Mouse (Mus musculus) heart, embryonic 14.5 days (tissue): ENCODE measurements around the gene Hmox2. TPM values are rescaled to one million over a fixed set of nuclear protein-coding genes. Genes with fewer than 3 reads are reported as not detected.

ENCODE experiments used
- ATAC-seq: fragments of 200-750 bp; cut with Nextera tagmentation; 2 replicates; pipeline ENCODE4 v1.8.0; 2017; ENCODE audit warnings: low read depth, moderate TSS enrichment; ENCODE audit not compliant: insufficient number of reproducible peaks, insufficient read depth, low FRiP score
- H3K27ac ChIP-seq, 2 experiments: fragments of 200-500 bp in 1 of 2; fragments of 300-500 bp in 1 of 2; sonication (generic) in 1 of 2; replicated peaks in 1 of 2; 2 replicates each; pipeline ENCODE4 v1.5.1; 2012 to 2014; ENCODE audit warnings: low read depth in 2 of 2, low read length in 2 of 2, control low read depth in 1 of 2, mild to moderate bottlenecking in 1 of 2, mixed read lengths in 1 of 2; ENCODE audit not compliant: control insufficient read depth in 1 of 2, insufficient read depth in 1 of 2
- H3K27me3 ChIP-seq: fragments of 300-500 bp; sonication (generic); 2 replicates; pipeline ENCODE4 v1.6.1; 2014; ENCODE audit warnings: mild to moderate bottlenecking, low read length, control low read depth; ENCODE audit not compliant: control insufficient read depth, insufficient read depth
- H3K36me3 ChIP-seq: fragments of 300-500 bp; sonication (generic); 2 replicates; pipeline ENCODE4 v1.6.1; 2014; ENCODE audit warnings: mild to moderate bottlenecking, control low read depth, low read length, mixed read lengths; ENCODE audit not compliant: control insufficient read depth, insufficient read depth
- H3K4me1 ChIP-seq, 2 experiments: fragments of 200-500 bp in 1 of 2; fragments of 300-500 bp in 1 of 2; sonication (generic) in 1 of 2; 2 replicates each; pipeline ENCODE4 v1.6.1; 2012 to 2014; ENCODE audit warnings: low read length in 2 of 2, control low read depth in 1 of 2, mixed read lengths in 1 of 2; ENCODE audit not compliant: control insufficient read depth in 2 of 2, insufficient read depth in 2 of 2
- H3K4me2 ChIP-seq: fragments of 300-500 bp; sonication (generic); 2 replicates; pipeline ENCODE4 v1.6.1; 2014; ENCODE audit warnings: mild to moderate bottlenecking, low read length
- H3K4me3 ChIP-seq, 2 experiments: fragments of 200-500 bp in 1 of 2; fragments of 300-500 bp in 1 of 2; sonication (generic) in 1 of 2; 2 replicates each; pipeline ENCODE4 v1.5.1; 2012 to 2014; ENCODE audit warnings: low read length in 2 of 2, mild to moderate bottlenecking in 2 of 2, control low read depth in 1 of 2, low read depth in 1 of 2, moderate library complexity in 1 of 2; ENCODE audit not compliant: control insufficient read depth in 1 of 2, insufficient read depth in 1 of 2
- H3K9ac ChIP-seq: fragments of 300-500 bp; sonication (generic); 2 replicates; pipeline ENCODE4 v1.6.1; 2014; ENCODE audit warnings: mild to moderate bottlenecking, low read length
- H3K9me3 ChIP-seq: fragments of 300-500 bp; sonication (generic); 2 replicates; pipeline ENCODE4 v1.6.1; 2016; ENCODE audit warnings: low read length, control low read depth; ENCODE audit not compliant: control insufficient read depth
- WGBS: fragments of 180-500 bp; shearing (Covaris S2); extraction: QIAGEN DNeasy Blood & Tissue Kit; methylation state at CpG from one replicate; pipeline ENCODE4 v1.1.7; 2014; 5-methylcytosine and 5-hydroxymethylcytosine counted together
- polyA plus RNA-seq: library from polyadenylated mRNA; unstranded; fragments of >200 nt; fragmentation: Nextera tagmentation; extraction: Ambion mirVana; gene quantifications from 2 replicates; pipeline ENCODE4 v1.2.1, GENCODE M21; 2014

Gene Hmox2
- polyA plus RNA-seq, 1 experiment from 2014 or later, result 103 TPM

- no peaks in the 10 kb centered on the region for H3K9me3 ChIP-seq
- peaks cover 0 to 23% of the 10 kb centered on the region in 2 experiments; a peak in 1 of 4 replicates for H3K4me1 ChIP-seq
- peak overlapping the region; percentile 89 for H3K4me2 ChIP-seq
- H3K36me3 ChIP-seq, result no peaks in the 10 kb centered on the region
- H3K27me3 ChIP-seq, result no peaks in the 10 kb centered on the region
- peak overlapping the region; percentile 96 to 98 for H3K4me3 ChIP-seq
- peak overlapping the region; percentile 95 for H3K9ac ChIP-seq
- under 1% methylated on average over 40 of the region's 40 CpGs for WGBS
- H3K27ac ChIP-seq, result peak overlapping the region; percentile 92
- ATAC-seq, result peak; percentile 74
These were observed 467 bp downstream of the Hmox2 start for GRCm38 (mm10) chr16:4726528-4727128.

DNA sequence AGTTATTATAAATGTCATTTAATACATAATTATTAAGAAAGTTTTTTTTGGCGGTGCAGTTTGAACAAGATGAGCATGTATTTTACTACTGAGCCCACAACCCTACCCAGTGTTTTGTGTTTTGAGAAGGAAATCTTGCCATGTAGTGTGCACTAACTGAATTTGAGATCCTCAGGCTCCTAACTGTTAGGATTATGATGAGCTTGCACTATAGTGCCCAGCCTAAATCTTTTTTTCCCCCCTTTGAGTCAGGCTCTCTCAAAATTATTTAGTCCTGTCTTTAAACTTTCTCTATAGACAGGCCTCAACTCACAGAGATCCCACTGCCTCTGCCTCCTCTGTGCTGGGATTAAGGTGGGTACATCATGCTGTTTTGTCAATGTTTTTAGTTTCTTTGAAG is 1.4 kb downstream of the Hmox2 start:
- peaks cover 0 to 23% of the 10 kb centered on the region in 2 experiments; a peak in 1 of 4 replicates for H3K4me1 ChIP-seq
- H3K27me3 ChIP-seq, result no peaks in the 10 kb centered on the region
- H3K9ac ChIP-seq, result peak overlapping the region; percentile 95
- ATAC-seq, result no peak
- peak overlapping the region; percentile 89 for H3K4me2 ChIP-seq
- WGBS, result 89% methylated on average over 1 of the region's 1 CpGs
- no peaks in the 10 kb centered on the region for H3K9me3 ChIP-seq
- peak overlapping the region in 1 of 2 experiments; percentile 98; a peak in 2 of 4 replicates for H3K4me3 ChIP-seq
- no peaks in the 10 kb centered on the region for H3K36me3 ChIP-seq
- peak overlapping the region in 1 of 2 experiments; percentile 0; a peak in 1 of 4 replicates for H3K27ac ChIP-seq

- H3K9me3 ChIP-seq, result no peaks in the 10 kb centered on the region
- peak overlapping the region in 1 of 2 experiments; percentile 98; a peak in 1 of 4 replicates for H3K4me3 ChIP-seq
- H3K27me3 ChIP-seq, result no peaks in the 10 kb centered on the region
- peak overlapping the region; percentile 89 for H3K4me2 ChIP-seq
- peak overlapping the region in 1 of 2 experiments; percentile 0; a peak in 1 of 4 replicates for H3K27ac ChIP-seq
- H3K4me1 ChIP-seq, result peaks cover 0 to 23% of the 10 kb centered on the region in 2 experiments; a peak in 1 of 4 replicates
- WGBS, result 27% methylated on average over 1 of the region's 1 CpGs
- no peak overlapping the region for H3K9ac ChIP-seq
- no peak for ATAC-seq
- no peaks in the 10 kb centered on the region for H3K36me3 ChIP-seq
These were observed 1.8 kb downstream of the Hmox2 start for GRCm38 (mm10) chr16:4727963-4728362.

DNA sequence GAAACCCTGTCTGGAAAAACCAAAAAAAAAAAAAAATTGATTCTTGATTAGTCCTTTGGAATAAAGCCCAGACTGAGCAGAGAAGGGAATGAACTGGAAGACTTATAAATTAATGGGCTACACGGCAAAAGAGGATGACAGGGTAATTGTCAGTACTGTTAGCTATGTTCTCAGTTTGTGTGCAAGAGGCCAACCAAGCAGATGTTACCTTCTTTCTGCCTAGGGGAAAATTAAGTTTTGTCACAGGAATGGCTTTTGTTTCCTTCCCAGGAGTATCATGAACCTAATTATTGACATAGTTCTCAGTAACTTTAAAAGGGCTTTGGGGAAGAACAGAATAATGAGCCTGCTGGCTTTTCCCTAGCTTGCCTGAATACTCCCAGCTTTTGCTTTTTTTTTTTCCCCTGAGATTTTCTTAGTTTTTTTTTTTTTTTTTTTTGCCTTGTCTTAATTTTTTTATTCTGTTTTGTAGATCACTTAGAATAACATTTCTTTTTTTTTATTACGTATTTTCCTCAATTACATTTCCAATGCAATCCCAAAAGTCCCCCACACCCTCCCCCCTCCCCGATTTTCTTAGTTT is 4.7 kb downstream of the Hmox2 start:
- peaks cover 0 to 23% of the 10 kb centered on the region in 2 experiments; a peak in 1 of 4 replicates for H3K4me1 ChIP-seq
- H3K27me3 ChIP-seq, result no peaks in the 10 kb centered on the region
- 0 out of 2 replicates have a peak, but pooled peaks cover 3% of the 10 kb centered on the region for H3K36me3 ChIP-seq
- H3K9ac ChIP-seq, result no peak overlapping the region
- ATAC-seq, result no peak
- no peak overlapping the region for H3K27ac ChIP-seq
- no peak overlapping the region for H3K4me2 ChIP-seq
- H3K4me3 ChIP-seq, result no peak overlapping the region
- WGBS, result 77% methylated on average over 3 of the region's 3 CpGs
- H3K9me3 ChIP-seq, result no peaks in the 10 kb centered on the region

GRCm38 (mm10) chr16:4736262-4736661 is 10.1 kb downstream of the Hmox2 start:
- Histone ChIP-seq H3K36me3 (0 out of 2 replicates have a peak, but pooled peaks cover 3% of the 10 kb centered on the region), H3K27ac (no peak overlapping the region), H3K4me1 (no peaks in the 10 kb centered on the region), H3K9me3 (no peaks in the 10 kb centered on the region), H3K9ac (no peak overlapping the region), H3K4me3 (no peak overlapping the region), H3K4me2 (no peak overlapping the region), H3K27me3 (no peaks in the 10 kb centered on the region)
- whole genome bisulfite sequencing, result 88% methylated on average over 2 of the region's 2 CpGs
- ATAC-seq, result no peak

DNA sequence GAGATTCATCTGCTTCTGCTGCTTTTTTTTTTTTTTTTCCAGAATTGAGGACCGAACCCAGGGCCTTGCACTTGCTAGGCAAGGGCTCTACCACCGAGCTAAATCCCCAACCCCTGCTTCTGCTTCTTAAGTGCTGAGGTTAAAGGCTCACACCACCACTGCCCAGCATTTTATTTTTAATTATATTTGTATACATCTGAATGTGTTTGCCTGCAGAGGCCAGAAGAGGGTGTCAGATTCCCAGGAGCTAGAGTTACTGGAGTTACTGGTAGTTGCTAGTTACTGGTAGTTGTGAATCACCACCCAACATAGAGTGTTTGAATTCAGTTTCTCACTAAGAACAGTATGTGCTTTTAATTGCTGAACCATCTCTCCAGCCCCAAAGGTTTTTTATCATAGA is 13.8 kb downstream of the Hmox2 start:
- Histone ChIP-seq H3K4me3 (no peak overlapping the region), H3K4me1 (no peaks in the 10 kb centered on the region), H3K4me2 (no peak overlapping the region), H3K36me3 (0 out of 2 replicates have a peak, but pooled peaks cover 3% of the 10 kb centered on the region), H3K9ac (no peak overlapping the region), H3K27ac (no peak overlapping the region), H3K9me3 (no peaks in the 10 kb centered on the region), H3K27me3 (no peaks in the 10 kb centered on the region)
- 87% methylated on average over 2 of the region's 2 CpGs for WGBS
- no peak for ATAC-seq

DNA sequence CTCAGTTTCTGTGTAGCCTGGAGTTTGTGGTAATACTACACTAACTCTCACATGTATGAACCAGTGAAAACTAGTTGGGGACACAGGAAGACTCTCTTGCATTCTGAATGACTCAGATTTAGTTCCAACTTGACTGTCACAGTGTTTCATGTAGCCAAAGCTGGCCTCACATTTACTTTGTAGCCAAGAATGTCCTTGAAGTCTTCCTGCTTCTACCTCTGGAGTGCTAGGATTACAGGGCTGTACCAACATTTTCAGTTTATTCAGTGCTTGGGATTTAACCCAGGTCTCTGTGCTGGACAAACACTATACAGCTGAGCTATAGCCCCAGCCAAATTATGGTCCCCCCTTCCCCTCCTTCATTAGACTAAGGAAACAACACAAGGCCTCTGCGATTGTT is 16.0 kb downstream of the Hmox2 start:
- Histone ChIP-seq H3K27me3 (no peaks in the 10 kb centered on the region), H3K9ac (no peak overlapping the region), H3K4me3 (no peak overlapping the region), H3K9me3 (no peaks in the 10 kb centered on the region), H3K4me2 (no peak overlapping the region), H3K36me3 (no peaks in the 10 kb centered on the region), H3K27ac (no peak overlapping the region), H3K4me1 (no peaks in the 10 kb centered on the region)
- 100% methylated on average over 1 of the region's 1 CpGs for WGBS
- ATAC-seq, result no peak
